Mouse (Mus musculus) cortical plate, adult 2 months (tissue): ENCODE measurements around the gene Scn11a.

Source experiments
- CTCF ChIP-seq: fragments of 200-500 bp; IDR thresholded peaks from 2 replicates; pipeline ENCODE4 v1.5.1; 2011; ENCODE audit warnings: mild to moderate bottlenecking, control low read depth, low read length; ENCODE audit not compliant: insufficient read depth; ENCODE audit errors: extremely low read depth
- POLR2A ChIP-seq: fragments of 200-500 bp; IDR thresholded peaks from 2 replicates; pipeline ENCODE4 v1.6.1; 2011; ENCODE audit warnings: mild to moderate bottlenecking, low read length, control low read depth; ENCODE audit not compliant: insufficient read depth; ENCODE audit errors: extremely low read depth

DNA sequence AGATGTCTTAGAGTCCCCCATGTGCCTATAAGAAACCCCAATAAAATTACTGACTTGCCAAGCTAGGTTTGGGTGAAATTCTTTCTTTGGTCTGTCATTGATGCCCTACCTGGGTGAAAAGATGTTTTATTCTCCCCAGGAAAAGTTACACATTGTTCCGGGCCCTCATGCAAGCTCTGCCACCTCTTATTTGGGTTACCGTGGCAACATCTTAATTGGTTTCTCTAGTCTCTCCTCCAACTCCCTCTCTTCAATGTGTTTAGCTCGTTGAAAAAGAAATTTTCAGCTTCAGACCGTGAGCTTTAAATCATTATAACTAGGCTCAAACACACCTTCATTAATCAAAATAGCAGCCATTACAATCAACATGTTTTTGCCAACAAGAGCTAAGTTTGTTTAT, 28.5 kb downstream of the Scn11a start:
- TF ChIP-seq POLR2A (no peak), CTCF (no peak)
